Mouse (Mus musculus): ENCODE data around the gene Gsx1.

Gene Gsx1
- long read RNA-seq, experiment 1 = 0 reads
- long read RNA-seq, experiment 2 = 0 reads

DNA sequence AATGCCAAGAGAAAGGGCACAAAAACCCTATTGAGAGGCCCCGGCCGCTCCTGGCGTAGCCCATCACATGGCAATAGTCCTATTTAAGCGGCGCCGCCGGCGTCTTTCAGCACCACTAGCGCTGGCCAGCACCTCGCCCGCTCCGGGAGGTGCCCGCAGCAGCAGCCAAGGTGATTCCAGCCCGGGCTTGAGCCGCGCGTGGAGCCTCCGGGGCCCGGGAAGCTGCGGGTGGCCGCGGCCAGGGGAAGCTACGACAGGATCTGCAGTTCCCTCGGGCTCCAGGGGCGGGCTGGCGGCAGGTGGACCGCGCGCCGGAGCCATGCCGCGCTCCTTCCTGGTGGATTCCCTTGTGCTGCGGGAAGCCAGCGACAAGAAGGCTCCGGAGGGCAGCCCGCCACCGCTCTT, at the start of gene Gsx1:
Gsx1 (plus strand) TSS at position 126 of the 405 bp plus-strand sequence.
- intact Hi-C loops (cut with DNase I) = no loop called here

- intact Hi-C loops (cut with DNase I) = no loop called here
These were observed 41.2 kb upstream of the Gsx1 start for GRCm38 (mm10) chr5:147147340-147147739.

- intact Hi-C loops (cut with DNase I) = no loop called here
These were observed 33.6 kb upstream of the Gsx1 start for GRCm38 (mm10) chr5:147154806-147155371.

- intact Hi-C loops (cut with DNase I) = no loop called here
These were observed 32.9 kb upstream of the Gsx1 start for GRCm38 (mm10) chr5:147155449-147156133.

- intact Hi-C loops (cut with DNase I) = no loop called here
These were observed 32.1 kb upstream of the Gsx1 start for GRCm38 (mm10) chr5:147156376-147156775.

DNA sequence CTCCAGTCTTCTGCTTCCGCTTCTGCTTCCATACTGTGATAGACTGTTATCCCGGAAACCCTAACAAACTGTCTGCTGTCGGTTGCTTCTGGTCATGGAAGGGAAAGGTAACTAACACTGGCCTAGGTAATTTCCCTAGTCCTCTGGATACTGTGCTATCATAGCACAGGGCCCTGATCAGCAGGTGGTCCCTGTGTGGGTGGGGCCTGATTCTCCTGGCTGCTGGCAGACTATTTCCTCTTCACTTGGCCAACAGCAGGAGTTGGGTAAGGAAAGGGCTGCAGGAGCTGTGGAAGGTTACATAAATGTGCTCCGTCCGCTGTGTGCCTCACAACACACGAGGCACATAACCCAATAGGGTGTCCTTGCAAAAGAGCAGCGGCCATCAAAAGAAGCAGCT, 31.1 kb upstream of the Gsx1 start:
- intact Hi-C loops (cut with DNase I) = no loop called here

DNA sequence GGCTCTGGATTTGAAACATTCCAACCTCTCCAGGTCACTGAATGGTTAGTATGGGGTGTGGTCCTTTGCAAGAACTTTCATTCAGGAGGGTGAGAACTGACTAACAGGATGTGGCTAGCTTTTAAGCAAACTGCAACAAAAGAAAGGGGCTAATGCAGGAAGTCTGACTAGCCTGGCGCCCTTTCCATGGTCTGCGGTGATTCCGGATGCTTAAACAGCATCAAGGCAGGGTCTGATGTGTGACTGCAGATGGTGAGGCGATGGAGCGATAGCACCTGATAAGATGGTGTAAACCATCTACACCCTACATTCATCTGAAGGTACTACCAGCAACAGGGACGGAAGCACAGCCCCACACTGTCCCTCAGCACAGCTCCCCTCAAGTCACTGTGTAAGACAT, 29.2 kb upstream of the Gsx1 start:
- intact Hi-C loops (cut with DNase I) = no loop called here

- intact Hi-C loops (cut with DNase I) = no loop called here
These were observed 28.7 kb upstream of the Gsx1 start for GRCm38 (mm10) chr5:147159792-147160191.

GRCm38 (mm10) chr5:147165060-147165459, 23.4 kb upstream of the Gsx1 start:
- intact Hi-C loops (cut with DNase I) = loop anchor here (5.0 kb wide), 1 partner anchor 62 kb away; no protein-coding TSS in a partner anchor

DNA sequence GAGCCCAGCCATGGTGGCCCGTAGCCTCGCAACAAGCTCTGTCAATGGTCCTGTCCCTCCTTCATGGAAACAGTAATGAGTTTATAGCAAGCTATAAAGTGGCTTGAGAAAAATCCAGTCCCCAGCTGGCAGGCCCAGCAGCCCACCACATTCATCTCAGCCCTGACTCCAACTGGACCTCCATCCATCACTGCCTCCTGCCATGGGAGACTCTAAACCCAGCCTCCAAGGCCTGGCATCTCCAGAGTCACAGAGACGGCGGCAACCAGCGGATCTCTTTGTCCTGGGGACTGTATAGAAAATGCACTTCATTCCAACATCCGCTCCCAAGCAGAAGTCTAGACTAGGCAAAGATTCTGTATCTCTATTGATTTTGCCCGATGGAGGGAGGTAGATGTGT, 18.4 kb upstream of the Gsx1 start:
- intact Hi-C loops (cut with DNase I) = no loop called here

GRCm38 (mm10) chr5:147174046-147174445, 14.4 kb upstream of the Gsx1 start:
- intact Hi-C loops (cut with DNase I) = no loop called here

DNA sequence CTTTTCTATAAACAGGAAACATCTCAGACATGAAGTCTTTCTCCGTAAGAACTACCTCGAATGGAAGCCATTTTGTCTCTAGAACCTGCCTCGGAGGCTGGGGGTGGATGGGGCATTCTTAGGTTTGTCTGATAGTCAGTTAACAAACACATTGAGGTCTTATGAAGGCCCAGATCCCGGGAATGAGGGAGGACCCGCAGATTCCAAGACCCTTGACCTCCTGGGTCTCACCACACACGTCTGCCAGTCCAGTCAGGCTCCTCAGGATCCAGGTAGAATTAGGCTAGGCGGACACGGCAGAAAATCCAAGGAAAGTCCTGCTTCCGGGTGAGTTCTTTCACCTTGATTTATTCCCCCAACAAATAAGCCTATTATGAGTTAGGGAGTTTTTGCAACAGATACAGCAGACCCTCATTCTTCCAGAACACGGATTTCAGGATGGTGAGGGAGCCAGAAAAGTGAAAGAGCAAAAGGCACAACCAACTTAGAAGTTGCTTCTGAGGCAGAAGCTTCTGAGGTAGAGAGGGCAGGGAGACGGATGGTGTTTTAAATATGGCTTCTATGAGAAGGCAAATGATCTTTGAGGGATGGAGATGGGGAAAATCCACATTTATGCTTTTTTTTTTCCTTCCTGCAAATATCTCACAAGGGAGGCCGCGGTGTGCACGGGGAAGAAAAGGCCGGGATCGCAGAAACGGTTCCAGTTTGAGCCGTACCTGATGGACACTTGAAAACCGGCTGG, 3.2 kb upstream of the Gsx1 start:
- intact Hi-C loops (cut with DNase I) = no loop called here

GRCm38 (mm10) chr5:147186001-147186431, 2.5 kb upstream of the Gsx1 start:
- intact Hi-C loops (cut with DNase I) = no loop called here

- intact Hi-C loops (cut with DNase I) = no loop called here
These were observed 1.5 kb upstream of the Gsx1 start for GRCm38 (mm10) chr5:147186781-147187551.

- intact Hi-C loops (cut with DNase I) = no loop called here
These were observed 835 bp upstream of the Gsx1 start for GRCm38 (mm10) chr5:147187552-147188170.

GRCm38 (mm10) chr5:147189156-147189555, 660 bp downstream of the Gsx1 start:
- intact Hi-C loops (cut with DNase I) = no loop called here

- intact Hi-C loops (cut with DNase I) = no loop called here
These were observed 1.5 kb downstream of the Gsx1 start for GRCm38 (mm10) chr5:147189836-147190602.

DNA sequence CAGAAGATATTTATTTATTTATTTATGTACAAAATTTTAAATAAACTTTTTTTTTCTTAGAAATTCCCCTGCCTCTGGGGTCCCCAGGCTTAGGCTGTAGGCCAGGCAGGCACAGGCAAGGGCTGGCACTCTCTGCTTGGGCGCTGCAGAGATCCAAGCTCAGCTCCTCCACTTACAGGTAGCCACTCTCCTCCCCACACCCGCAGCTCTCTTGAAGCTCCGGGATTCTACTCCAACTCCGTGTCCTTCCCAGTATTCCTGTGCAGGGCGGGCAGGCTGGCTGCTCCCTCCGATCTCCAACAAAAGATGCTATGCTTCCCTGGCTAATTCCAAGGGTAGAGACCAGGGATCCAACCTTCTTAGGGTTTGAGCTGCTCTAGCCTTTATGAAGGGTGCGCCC, 2.4 kb downstream of the Gsx1 start:
- intact Hi-C loops (cut with DNase I) = no loop called here

DNA sequence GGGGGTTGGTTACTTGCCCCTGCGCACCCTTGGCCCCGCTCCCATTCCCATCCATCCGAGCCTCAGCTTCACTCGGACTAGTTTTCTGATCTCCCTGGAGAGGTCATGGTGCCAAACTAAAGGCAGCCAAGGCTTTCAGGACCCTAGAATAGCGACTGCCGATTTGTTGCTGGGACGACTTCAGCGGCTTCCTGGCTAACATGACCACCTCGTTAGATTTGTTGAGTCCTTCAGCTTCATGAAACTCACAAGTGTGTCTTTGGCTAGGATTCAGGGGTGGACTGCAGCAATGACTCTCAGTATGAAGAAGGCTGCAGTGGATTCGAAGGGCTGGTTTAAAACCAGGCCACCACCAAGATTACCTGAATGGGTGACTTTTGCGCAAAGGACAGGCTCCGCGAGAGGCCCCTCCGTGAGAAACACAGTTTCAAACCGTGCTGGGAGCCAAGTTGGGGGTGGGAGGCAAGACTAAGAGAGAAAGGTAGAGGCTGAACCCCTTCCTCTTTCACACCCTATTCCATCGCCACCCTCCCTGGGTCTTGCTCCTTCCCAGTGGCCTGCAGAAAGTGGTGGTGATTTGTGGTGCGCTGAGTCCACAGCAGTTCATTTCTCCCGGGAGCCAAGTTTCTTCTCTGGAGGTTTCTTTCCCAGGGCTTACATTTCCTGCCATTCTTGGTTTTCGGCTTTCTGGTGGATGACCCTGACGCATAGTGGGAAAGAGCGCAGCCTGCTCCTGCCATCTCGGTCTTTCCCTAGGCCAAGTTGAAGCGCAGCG, 3.5 kb downstream of the Gsx1 start:
- intact Hi-C loops (cut with DNase I) = no loop called here

GRCm38 (mm10) chr5:147192576-147192960, 4.1 kb downstream of the Gsx1 start:
- intact Hi-C loops (cut with DNase I) = no loop called here
